Comparison of ENCODE assay signal across 8 mouse cellular contexts in the genomic region with DNA sequence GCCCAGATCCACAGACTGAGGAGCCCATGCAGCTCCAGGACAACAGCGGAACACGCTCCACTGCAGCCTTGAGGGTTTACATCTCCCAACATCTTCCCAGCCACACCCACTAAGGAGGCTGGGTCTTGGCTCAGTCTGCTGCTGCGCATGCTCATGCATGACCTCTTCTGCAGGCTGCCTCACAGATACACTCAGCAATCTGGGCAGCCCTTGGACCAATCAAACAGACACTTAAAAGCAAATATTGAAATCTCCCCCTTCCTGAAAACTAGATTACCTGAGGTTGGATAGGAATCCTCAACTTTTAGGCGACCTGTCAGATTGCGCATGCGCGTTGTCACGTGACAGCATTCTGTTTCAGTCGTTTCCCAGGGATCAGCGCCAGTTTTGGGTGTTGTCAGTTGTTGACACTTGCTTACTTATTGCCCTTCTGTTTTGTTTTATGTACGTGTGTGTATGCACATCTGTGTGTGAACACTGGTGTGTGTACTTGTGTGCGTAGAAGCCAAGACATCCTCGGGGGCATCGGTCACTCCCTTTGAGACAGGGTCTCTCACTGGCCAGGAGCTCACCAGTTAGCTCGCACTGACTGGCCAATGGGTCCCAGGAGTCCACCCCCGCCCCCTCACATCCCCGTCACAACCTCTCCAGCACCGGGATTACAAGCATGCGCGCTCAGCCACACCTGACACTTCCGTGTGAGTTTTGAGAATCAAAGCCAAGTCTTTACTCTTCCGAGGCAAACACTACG. TPM values are rescaled to one million over a fixed set of nuclear protein-coding genes. Genes with fewer than 3 reads are reported as not detected.
A peak's percentile ranks its signal among the peaks of the same experiment; 100 is the strongest.
DNase-seq lines count a peak whose midpoint lies in the region; ATAC-seq lines count a peak whose summit lies in the region.

No protein-coding gene starts in this region.

- DNase-seq in adrenal gland, postnatal 25 days: peak; percentile 61
- peak; percentile 54 for DNase-seq in embryo, embryonic 9.5 days (ENCODE audit: extremely low spot score)
- DNase-seq in gastrocnemius, postnatal 36 days: peak; percentile 54 to 57
- peak; percentile 77 for DNase-seq in intestine, embryonic 14.5 days (ENCODE audit: low spot score)
- peak; percentile 53 to 67 for DNase-seq in left cerebral cortex, adult 8-10 months (ENCODE audit: low spot score in 2 of 2)
- DNase-seq in lung, postnatal 4 days: peak; percentile 72 to 75
- peak; percentile 79 for DNase-seq in retina, postnatal 1 day

- H3K27me3 ChIP-seq in intestine, embryonic 14.5 days (replicated peaks; ENCODE audit: control insufficient read depth, insufficient read depth, low read length): no peaks in the 10 kb centered on the region

- H3K4me1 ChIP-seq in intestine, embryonic 14.5 days (replicated peaks; ENCODE audit: control insufficient read depth, insufficient read depth, low read length): no peaks in the 10 kb centered on the region

- H3K9me3 ChIP-seq in intestine, embryonic 14.5 days (ENCODE audit: control insufficient read depth, low read length): no peaks in the 10 kb centered on the region

- peak overlapping the region; percentile 20; the same call in 1 of the 2 replicates for H3K9ac ChIP-seq in intestine, embryonic 14.5 days (ENCODE audit: low read length)

- peak overlapping the region; percentile 36 for H3K4me2 ChIP-seq in intestine, embryonic 14.5 days (ENCODE audit: low read length)

- peak overlapping the region; percentile 57; the same call in 1 of the 2 replicates for H3K27ac ChIP-seq in intestine, embryonic 14.5 days (ENCODE audit: low read depth)

- intact Hi-C loops in gastrocnemius, postnatal 36 days (cut with DNase I): no loop called here

- H3K36me3 ChIP-seq in intestine, embryonic 14.5 days (ENCODE audit: control insufficient read depth, insufficient read depth, low read length): no peaks in the 10 kb centered on the region

- H3K4me3 ChIP-seq in intestine, embryonic 14.5 days (ENCODE audit: low read depth, low read length): peak overlapping the region; percentile 29

- 66% methylated on average over 23 of the region's 23 CpGs for WGBS in intestine, embryonic 14.5 days

- ATAC-seq in intestine, embryonic 14.5 days (replicated peaks; ENCODE audit: low FRiP score, low TSS enrichment, low read depth): peak; percentile 67
- no peak for ATAC-seq in activated CD4-positive, CD25-positive, alpha-beta regulatory T cell, adult 4 months

RNA-seq across cellular contexts. Expression of a gene that starts 8.9 kb away (rescaled TPM):
- total RNA-seq in adrenal gland, postnatal 25 days (2021): 101 and 102 TPM in 2 replicates
- 100 to 1,000 TPM; 122 to 134 TPM for total RNA-seq in gastrocnemius, postnatal 36 days (2021)
- 57.3 and 62.3 TPM in 2 replicates for polyA plus RNA-seq in intestine, embryonic 14.5 days (2014; fragmentation: Nextera tagmentation; extraction: Ambion mirVana)
- total RNA-seq in left cerebral cortex, adult 8-10 months (2022): 100 to 1,000 TPM; 280 to 307 (median 295) TPM
- polyA plus RNA-seq in activated CD4-positive, CD25-positive, alpha-beta regulatory T cell, adult 4 months (2017; shearing (Covaris generic)): 10 to 100 TPM in 1 of 2 experiments, 1 to 10 TPM in 1; 5.9 to 11.6 TPM

RNA-seq across cellular contexts. Expression of a gene that starts 30.4 kb away (rescaled TPM):
- 0.29 and 1.7 TPM in 2 replicates for total RNA-seq in adrenal gland, postnatal 25 days (2021)
- not detected for total RNA-seq in gastrocnemius, postnatal 36 days (2021)
- 4.0 and 5.1 TPM in 2 replicates for polyA plus RNA-seq in intestine, embryonic 14.5 days (2014; fragmentation: Nextera tagmentation; extraction: Ambion mirVana)
- 1 to 10 TPM; 1.1 to 3.2 (median 1.7) TPM for total RNA-seq in left cerebral cortex, adult 8-10 months (2022)
- polyA plus RNA-seq in activated CD4-positive, CD25-positive, alpha-beta regulatory T cell, adult 4 months (2017; shearing (Covaris generic)): 1 to 10 TPM; 1.0 to 2.0 TPM

RNA-seq across cellular contexts. Expression of a gene that starts 30.4 kb away (rescaled TPM):
- 12.7 and 14.3 TPM in 2 replicates for total RNA-seq in adrenal gland, postnatal 25 days (2021)
- 10 to 100 TPM; 19.2 to 23.2 TPM for total RNA-seq in gastrocnemius, postnatal 36 days (2021)
- polyA plus RNA-seq in intestine, embryonic 14.5 days (2014; fragmentation: Nextera tagmentation; extraction: Ambion mirVana): 12.2 and 13.0 TPM in 2 replicates
- total RNA-seq in left cerebral cortex, adult 8-10 months (2022): 10 to 100 TPM; 32.9 to 39.8 (median 35.6) TPM
- under 1 TPM; 0.75 to 0.78 TPM for polyA plus RNA-seq in activated CD4-positive, CD25-positive, alpha-beta regulatory T cell, adult 4 months (2017; shearing (Covaris generic))

RNA-seq across cellular contexts. Expression of a gene that starts 41.1 kb away (rescaled TPM):
- 121 and 129 TPM in 2 replicates for total RNA-seq in adrenal gland, postnatal 25 days (2021)
- total RNA-seq in gastrocnemius, postnatal 36 days (2021): 10 to 100 TPM; 30.0 to 35.2 TPM
- 376 and 385 TPM in 2 replicates for polyA plus RNA-seq in intestine, embryonic 14.5 days (2014; fragmentation: Nextera tagmentation; extraction: Ambion mirVana)
- total RNA-seq in left cerebral cortex, adult 8-10 months (2022): 10 to 100 TPM; 79.6 to 92.5 (median 88.2) TPM
- polyA plus RNA-seq in activated CD4-positive, CD25-positive, alpha-beta regulatory T cell, adult 4 months (2017; shearing (Covaris generic)): 100 to 1,000 TPM; 170 to 190 TPM

RNA-seq across cellular contexts. Expression of a gene that starts 48.8 kb away (rescaled TPM):
- total RNA-seq in adrenal gland, postnatal 25 days (2021): 0.30 and 0.38 TPM in 2 replicates
- under 1 TPM; 0.31 to 0.62 TPM for total RNA-seq in gastrocnemius, postnatal 36 days (2021)
- 2.8 and 3.2 TPM in 2 replicates for polyA plus RNA-seq in intestine, embryonic 14.5 days (2014; fragmentation: Nextera tagmentation; extraction: Ambion mirVana)
- under 1 TPM; 0.09 to 0.27 (median 0.19) TPM for total RNA-seq in left cerebral cortex, adult 8-10 months (2022)
- polyA plus RNA-seq in activated CD4-positive, CD25-positive, alpha-beta regulatory T cell, adult 4 months (2017; shearing (Covaris generic)): under 1 TPM in 1 of 2 experiments, not detected in 1; 0.25 TPM
